Mouse (Mus musculus) neutrophil, adult 5-6 weeks (primary cell): ENCODE measurements around the gene Glis2. TPM values are rescaled to one million over a fixed set of nuclear protein-coding genes. Genes with fewer than 3 reads are reported as not detected.

Experiments used
- ATAC-seq: fragments of 151-379, 151-347 bp; 2 replicates; pipeline ENCODE4 v1.8.0; 2017; ENCODE audit warnings: mild to moderate bottlenecking, moderate TSS enrichment; ENCODE audit not compliant: insufficient number of reproducible peaks, poor library complexity, low FRiP score, severe bottlenecking; ENCODE audit errors: extremely low read depth
- total RNA-seq: library from RNA; stranded (forward); fragments of 200-1000 nt; gene quantifications from 2 replicates; pipeline ENCODE4 v1.2.3, GENCODE M21; 2017

Gene Glis2
- total RNA-seq, 1 experiment from 2014 or later: not detected

DNA sequence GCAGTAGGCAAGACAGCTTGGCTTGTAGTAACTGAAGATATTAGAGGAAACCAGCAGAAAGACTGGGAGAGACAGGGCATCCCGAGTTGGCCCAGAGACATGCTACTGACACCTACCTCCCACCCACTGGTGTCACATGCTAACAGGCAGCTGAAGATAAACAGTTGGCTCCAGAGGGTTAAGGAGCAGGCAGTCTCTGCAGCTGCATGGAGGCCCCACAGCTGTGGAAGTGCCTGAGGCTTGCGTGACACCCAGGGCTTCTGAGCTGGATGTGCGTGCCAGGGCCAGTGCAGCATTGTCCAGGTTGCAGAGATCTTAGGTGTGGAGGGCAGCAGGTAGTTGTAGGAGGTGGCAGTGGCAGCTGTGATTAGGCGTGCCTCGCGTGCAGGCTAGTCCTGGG is 32.6 kb downstream of the Glis2 start:
- no peak for ATAC-seq

DNA sequence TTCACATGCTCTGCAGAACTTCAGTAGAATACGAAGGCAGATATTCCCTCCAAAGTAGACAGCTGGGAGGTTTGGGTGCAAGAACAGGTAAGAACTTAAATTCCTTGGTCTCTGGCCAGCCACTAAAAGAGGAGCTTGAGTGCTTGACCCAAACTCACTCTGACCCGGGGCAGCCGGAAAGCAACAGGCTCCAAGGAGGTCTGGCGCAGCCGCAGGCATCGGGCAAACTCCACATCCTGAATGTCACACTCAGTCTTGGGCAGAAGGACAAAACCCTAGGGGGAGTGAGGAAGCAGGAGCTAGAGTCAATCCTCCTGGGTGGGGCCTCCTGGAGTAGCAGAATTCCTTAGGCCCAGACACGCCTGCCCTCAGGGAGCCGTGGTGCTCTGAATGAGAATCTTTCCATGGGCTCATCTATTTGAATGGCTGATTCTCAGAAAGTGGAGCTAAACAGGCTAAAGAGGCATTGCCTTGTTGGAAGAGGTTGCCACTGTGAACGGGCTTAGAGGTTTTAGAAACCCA is 34.4 kb downstream of the Glis2 start:
- ATAC-seq: no peak

DNA sequence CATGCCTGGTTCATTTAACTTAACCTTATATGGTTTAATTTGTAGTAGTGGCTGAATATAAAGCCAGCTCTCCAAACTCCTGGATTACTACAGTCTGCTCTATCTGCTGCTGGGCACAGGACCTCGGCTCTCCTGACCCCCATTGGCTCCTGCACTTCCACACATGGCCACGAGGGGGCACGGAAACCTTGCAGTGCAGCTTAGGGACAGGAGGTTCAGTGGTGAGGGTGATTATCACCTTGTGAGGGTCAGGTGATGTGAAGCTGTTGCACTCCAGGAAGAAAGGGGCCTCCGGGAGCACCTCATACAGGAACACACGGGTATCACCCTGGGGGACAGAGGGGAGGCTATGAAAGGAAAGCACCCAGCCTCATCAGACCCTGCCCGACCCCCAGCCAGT is 35.4 kb downstream of the Glis2 start:
- ATAC-seq: peak; percentile 72

DNA sequence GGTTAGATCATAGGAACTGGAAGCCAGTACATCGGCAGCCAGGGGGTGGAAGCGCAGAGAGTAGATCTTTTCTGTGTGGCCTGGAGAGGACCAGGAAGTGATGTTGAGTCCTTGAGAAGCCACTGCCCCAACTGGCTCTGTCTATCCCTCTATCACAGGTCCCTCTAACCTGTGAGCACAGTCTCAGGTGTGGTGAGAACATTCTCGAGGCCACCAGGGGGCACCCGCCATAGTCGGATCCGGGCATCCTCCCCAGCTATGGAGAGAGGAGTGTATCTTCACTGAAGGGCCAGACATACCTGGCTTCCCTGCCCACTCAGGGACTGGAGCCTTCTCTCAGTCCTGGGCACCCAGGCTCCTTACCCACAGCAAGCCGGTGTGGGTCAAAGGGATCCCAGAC is 37.5 kb downstream of the Glis2 start:
- ATAC-seq: no peak

DNA sequence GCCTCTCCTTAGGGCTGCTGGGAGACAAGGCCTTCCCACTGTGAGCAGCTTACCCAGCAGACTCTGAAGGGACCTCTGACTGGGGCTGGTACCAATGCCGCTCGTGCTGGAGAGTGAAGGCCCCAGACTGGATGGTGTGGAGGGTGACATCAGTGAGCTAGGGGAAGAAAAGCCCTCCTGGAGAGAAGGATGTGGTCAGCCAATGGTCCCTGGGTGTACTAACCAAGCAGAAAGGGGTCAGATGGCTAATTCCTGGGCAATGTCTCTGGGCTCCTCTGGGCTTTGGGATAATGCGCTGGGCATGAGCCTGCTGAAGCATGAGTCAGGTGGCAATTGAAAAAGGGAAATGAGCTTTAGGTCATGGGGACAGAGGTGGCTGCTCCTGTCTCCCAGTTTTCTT is 39.1 kb downstream of the Glis2 start:
- no peak for ATAC-seq

DNA sequence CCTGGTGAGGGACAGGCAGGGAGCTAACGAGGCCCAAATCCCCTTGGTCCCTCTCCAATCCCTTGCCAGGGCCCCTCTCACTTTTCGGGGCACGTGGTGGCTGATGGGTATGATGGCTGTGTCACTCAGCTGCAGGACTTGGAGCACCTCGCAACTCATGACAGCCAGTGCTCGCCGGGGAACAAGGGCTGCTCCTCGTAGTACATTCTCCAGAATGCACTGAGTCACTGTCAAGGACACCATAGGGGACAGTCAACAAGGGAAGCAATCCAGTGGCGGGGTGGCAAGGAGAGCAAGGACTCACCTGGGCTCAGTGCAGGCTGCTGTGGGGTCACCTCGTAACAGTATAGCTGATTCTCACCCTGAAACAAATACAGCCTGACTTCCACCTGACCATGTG is 40.2 kb downstream of the Glis2 start:
- ATAC-seq: no peak

DNA sequence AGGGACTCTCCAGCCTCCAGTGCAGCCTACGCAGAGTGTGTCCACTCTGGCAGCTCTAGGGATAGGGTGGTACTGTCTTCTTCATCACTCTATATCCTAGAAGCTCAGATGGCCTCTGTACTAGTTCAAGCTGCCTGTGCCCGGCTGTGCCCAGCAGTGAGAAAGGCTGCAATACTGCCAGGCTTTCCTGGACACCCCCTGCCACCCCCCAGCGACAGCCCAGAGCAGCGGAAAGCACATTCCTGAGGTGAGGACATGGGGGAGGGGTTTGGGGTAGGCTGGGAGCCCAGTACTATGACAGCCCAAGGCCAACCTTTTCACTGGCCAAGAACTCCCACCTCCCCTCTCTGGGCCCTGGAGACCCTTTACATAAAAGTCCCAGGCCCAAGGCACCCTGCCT is 41.2 kb downstream of the Glis2 start:
- no peak for ATAC-seq

DNA sequence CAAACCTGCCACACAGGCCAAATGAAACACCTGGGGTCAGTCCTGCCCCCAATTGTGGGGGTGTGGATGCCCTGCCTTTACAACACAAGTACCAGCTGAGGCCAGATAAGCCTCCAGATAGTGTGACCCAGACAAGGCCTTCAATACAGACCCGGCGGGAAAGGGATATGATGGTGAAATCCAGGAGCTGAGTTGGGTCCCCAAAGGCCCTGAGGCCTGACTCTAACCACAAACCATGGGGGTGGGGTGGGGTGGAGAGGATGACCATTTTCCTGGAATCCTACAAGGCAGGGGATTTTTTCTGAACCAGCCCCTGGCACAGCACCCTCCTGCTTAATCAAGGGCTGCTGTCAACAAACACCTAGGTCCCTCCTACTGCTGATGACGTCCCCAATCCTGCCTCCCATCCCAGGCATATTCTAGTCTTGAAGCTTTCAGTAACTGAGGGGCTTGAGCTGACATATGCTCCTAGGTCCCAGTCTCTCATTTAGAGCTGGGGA is 44.4 kb downstream of the Glis2 start:
- no peak for ATAC-seq

DNA sequence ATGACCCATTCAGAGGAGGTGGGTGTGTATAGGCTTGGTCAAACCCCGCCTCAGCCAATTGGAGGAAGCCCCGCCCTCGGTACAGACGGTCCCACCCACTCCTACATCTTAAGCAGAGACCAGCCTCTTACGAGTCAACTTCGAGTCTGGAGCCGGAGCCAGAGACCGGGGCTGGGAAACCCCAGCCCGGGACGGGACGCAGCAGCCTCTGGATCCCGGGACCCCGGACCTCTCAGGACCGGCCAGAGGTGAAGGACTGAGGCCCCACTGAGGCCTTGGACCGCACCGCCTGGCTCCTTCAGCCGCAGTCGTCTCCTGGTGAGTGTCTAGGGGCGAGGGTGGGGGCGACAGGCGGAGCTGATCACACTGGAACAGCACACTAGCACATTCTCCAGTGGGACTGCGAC is 45.3 kb downstream of the Glis2 start, which contains the start of the genes Vasn and Dnaja3:
TSS of gene Vasn (plus strand) at position 111 of the 407 bp plus-strand sequence.
TSS of gene Dnaja3 (plus strand) at position 159 of the 407 bp plus-strand sequence.
- ATAC-seq: no peak

DNA sequence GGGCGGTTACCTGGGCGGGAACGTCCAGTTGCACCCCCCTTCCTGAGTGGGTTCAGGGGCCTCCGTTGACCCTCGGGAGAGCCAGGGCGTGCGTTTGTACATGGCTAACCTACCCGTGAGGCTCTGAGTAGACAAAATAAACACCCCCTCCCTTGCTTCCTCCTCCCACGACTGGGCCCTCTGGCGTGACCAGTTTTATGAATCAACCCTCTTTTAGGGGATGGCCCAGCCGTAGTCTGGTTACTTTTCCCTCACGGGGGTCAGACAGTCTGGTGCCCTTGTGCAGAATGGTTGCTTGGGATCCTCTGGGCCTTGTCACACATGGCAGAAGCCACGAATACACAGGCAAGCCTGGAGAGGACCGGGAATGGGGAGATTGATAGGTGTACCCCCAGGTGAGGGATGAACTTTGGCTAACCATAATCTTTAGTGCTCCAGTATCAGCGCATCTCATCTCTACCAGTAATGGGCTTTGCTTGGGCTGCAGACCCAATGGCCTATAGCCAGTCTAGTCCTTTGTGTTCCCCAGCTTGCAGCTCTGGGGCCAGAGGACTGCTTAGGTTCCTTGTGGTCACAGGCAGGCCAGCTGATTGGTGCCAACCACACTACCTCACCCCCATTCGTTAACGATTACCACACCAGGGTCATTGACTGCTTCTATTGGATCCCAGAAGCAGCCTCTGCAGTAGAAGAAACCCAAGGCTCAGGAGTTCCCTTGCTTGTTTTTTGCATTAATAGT is 45.9 kb downstream of the Glis2 start:
- ATAC-seq: no peak

DNA sequence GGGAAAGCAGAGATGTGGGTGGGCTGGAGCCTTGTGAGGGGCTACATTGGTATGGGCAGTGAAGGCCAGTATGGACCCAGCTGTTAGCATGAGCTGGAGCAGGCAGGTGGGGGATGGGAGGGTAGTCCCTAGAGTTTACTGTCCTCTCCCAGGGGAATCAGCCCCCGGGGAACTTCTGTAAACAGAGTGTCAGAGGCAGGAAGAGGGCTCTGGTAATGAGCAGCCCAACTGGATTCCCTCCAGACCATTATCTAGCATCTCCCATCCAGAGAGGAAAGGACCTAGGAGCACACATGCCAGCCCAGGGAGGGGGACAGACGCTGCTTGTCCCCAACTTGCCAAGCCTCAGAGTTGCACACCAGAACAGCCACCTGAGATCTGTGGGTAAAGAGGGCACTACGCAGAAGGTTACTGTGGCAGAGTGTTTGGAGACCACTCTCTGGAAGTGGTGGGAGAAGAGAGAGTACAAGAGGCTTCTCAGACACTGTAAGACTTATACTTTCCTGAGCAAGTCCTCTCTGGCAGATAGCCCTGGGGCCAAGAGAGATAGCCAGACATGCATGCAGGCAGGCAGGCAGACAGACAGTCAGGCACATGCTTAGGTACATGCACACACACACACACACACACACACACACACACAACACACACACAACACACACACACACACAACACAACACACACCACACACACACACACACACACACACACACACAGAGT is 46.8 kb downstream of the Glis2 start:
- ATAC-seq: no peak

DNA sequence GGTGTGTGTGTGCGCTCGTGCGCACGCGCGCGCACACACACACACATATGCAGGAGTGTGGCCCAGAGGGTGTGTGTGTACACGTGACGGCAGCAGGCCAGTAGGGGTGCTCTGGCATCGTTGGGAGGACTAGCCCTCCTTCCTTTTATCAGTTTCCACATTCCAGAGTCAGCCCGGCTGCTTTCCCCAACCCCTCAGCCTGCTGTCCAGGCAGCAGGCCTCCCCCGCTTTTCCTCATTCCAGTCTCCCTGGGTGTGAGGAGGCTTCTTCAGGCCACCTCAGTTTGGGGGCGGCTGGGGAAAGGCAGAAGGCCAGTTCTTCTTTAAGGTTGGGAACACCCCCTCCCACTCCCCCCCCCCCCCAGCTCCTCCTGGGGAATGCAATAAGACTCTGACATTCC is 47.7 kb downstream of the Glis2 start:
- ATAC-seq: no peak

DNA sequence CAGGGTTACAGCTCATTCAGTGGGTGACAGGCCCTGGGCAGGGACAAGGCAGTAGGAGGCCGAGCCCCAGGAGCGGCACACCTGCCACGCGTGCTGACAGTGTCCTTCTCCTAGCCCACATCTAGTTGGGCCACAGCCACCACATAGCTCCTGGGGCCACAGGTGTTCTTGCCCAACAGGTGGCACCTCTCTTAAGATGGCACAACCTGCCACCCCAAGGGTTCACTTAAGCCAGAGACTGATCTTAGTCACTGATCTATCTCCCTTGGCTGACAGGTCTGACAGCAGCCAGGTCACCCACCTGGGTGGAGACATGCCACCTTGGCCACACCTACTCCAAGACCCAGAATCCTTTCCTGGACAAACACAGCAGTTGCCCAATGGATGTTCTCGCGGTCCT is 48.4 kb downstream of the Glis2 start:
- no peak for ATAC-seq

DNA sequence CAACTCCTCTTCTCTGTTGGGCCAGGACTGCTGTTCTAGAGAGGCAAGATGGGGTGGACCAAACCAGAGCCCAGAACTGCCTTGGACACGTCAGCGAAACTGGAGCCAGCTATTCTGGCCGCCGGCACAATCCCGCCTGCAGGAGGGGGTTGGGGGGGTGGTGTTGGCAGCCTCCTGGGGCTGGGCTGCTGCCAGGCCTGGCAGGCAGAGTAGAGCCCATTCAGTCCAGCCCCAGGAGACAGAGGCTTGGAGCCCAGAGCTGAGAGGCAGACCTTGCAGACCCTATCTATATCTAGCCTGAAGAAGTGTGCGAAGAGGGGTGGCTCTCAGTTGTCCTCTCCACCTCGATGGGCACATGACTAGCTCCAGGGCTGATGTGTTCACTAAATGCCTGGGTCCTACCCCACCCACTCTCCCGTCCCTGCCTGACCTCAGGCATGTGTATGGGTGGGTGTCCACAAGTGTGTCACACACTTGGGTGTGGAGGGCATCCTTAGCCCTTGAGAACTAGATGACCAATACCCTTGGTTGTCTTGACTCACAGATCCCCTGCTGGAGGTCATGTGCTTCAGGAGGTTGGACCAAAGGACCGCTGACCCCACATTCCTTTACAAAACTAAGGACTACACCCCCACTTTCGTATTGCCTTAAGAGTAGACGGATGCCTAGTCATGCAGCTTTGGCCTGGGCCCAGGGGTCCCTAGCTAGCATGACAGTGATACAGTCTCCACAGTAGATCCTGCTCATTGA is 49.3 kb downstream of the Glis2 start:
- no peak for ATAC-seq

DNA sequence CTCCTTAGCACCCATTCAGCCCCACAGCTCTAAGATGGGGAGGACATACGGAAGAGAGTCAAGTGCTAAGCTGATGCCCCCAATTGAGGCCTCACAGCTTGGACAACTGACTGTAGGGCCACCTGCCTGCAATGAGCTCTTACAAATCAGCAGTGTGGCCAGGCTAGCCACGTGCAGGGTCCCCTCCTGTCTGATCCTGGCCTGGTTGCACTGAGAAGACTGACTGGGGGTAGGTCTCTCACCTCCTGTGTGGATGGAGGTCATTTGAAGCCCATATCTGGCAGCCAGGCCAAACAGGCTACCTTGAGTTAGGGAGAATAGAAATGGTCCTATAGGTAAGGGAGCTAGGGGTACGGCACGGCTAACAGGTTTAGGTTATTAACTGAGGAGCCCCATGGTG is 51.4 kb downstream of the Glis2 start:
- no peak for ATAC-seq

DNA sequence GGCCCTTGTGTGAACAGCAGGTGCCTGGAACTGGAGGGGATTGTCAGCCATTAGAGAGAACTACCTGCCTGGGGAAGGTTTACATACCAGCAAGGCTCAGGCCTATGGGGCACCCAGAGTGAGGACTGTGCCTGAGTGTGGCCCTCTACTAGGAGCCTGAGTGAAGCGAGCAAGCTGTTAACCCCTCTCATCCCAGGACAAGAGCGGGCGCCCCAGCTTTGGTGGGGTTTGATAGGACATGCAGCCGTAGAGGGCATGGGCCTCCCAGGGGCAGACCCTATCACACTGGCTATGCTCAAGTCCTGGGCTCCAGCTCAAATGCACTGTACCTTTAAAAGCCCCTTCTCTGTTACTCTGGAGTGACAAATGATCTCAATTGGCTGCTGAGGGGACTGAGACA is 52.3 kb downstream of the Glis2 start:
- no peak for ATAC-seq

DNA sequence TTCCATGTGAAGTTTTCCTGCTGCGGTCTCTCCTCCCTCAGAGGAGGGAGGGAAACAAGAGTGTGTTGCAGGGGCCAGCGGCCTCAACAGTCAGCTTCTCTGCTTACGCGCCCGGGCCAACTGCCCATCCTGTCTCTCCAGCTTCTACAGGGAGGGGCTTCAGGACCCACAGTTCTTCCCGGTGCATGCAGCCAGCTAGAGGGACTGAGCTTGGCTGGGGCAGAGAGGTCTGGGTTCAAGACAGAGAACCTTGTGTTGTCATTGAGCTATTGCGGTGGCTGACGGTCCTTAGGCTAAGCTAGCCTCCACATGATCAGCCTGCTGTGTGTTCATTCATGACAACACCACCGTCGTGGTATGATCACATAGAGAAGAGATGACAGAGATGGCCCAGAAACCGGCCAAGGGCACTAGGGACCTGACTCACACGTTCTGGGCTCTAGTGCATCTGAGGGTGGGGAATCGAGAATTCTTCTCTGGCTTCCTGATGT is 53.2 kb downstream of the Glis2 start:
- no peak for ATAC-seq

DNA sequence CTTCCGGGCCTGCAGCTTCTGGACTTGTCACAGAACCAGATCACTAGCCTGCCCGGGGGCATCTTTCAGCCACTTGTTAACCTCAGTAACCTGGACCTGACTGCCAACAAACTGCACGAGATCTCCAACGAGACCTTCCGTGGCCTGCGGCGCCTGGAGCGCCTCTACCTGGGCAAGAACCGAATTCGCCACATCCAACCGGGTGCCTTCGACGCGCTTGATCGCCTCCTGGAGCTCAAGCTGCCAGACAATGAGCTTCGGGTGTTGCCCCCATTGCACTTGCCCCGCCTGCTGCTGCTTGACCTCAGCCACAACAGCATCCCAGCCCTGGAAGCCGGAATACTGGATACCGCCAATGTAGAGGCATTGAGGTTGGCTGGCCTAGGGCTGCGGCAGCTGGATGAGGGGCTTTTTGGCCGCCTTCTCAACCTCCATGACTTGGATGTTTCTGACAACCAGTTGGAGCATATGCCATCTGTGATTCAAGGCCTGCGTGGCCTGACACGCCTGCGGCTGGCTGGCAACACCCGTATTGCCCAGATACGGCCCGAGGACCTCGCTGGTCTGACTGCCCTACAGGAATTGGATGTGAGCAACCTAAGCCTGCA is 54.0 kb downstream of the Glis2 start:
- no peak for ATAC-seq

DNA sequence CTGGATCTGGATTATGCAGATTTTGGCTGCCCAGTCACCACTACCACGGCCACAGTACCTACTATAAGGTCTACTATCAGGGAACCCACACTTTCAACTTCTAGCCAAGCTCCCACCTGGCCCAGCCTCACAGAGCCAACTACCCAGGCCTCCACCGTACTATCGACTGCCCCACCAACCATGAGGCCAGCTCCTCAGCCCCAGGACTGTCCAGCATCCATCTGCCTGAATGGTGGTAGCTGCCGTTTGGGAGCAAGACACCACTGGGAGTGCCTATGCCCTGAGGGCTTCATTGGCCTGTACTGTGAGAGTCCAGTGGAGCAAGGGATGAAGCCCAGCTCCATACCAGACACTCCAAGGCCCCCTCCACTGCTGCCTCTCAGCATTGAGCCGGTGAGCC is 54.7 kb downstream of the Glis2 start:
- no peak for ATAC-seq
